Mouse (Mus musculus): ENCODE results near the gene 1700061G19Rik.

DNA sequence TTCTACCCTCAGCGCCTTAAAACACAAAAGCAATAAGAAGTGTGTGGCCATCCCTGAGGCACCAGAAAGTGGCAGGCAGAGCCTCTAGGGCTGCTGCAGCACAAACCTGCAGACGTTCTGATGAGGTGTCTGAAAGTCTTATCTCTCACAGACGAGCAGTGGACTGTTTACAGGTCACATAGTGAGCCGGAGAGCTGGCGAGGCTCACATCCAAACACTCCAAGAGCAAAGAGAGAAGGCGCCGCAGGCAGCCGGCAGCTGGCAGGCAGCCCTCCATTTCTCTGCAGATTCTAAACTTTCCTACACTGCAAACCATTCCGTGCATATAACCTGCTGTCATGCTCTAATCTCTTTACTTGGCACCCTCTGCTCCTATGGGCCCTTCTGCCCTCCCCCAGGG lies 32.6 kb downstream of the 1700061G19Rik start:
- TF ChIP-seq POLR2A (IDR thresholded peaks at IDR 0.05; ENCODE audit: low read depth, low read length): no peak
- TF ChIP-seq CTCF (IDR thresholded peaks at IDR 0.05; ENCODE audit: extremely low read depth, insufficient read length, insufficient replicate concordance, low read depth, low read length): no peak
